Mouse (Mus musculus) urinary bladder, postnatal 0 days (tissue): ENCODE data around the gene D8Ertd738e. TPM values are rescaled to one million over a fixed set of nuclear protein-coding genes. Genes with fewer than 3 reads are reported as not detected.

Experiments used
- microRNA counts: library from miRNA; unstranded; fragments of <30 nt; microRNA quantifications from one replicate; lab custom pipeline; 2016
- microRNA-seq: library from miRNA; unstranded; fragments of <30 nt; microRNA quantifications from one replicate; pipeline ENCODE4, GENCODE M21; 2016
- polyA plus RNA-seq: library from polyadenylated mRNA; unstranded; fragments of >200 nt; fragmentation: Nextera tagmentation; extraction: Ambion mirVana; gene quantifications from 2 replicates; pipeline ENCODE4 v1.2.1, GENCODE M21; 2015

The D8Ertd738e gene
- polyA plus RNA-seq: 269 and 288 TPM in 2 replicates

GRCm38 (mm10) chr8:84249257-84250170 is at the start of gene D8Ertd738e:
TSS of gene D8Ertd738e (minus strand) at chr8:84249719.

GRCm38 (mm10) chr8:84269950-84270773 is 20.6 kb upstream of the D8Ertd738e start, which contains the start of gene Ccdc130:
TSS of gene Ccdc130 (minus strand) at chr8:84270380.

GRCm38 (mm10) chr8:84256822-84257610 is 7.5 kb upstream of the D8Ertd738e start, which contains the start of gene Mri1:
TSS of gene Mri1 (minus strand) at chr8:84257326.

GRCm38 (mm10) chr8:84236998-84237473 is 12.5 kb downstream of the D8Ertd738e start, which contains the start of gene Zswim4:
TSS of gene Zswim4 (minus strand) at chr8:84237055.

MicroRNAs encoded within 50 kb of the gene (microRNA counts, 519-probe panel; counts per million panel counts)
- microRNA mmu-miR-23a (lab: Ali Mortazavi, UCI) (5,098 counts per million, percentile 93 among the panel's probes with 10 or more counts), microRNA mmu-miR-27a (lab: Ali Mortazavi, UCI) (5,236 counts per million, percentile 94 among the panel's probes with 10 or more counts)

Small RNA genes lying within 50 kb of the gene (microRNA-seq; reads per million reads assigned to microRNA genes)
- gene Mir23a (42,932 reads per million, percentile 98 among the genes with 10 or more reads in this experiment), gene Mir24-2 (not detected), gene Mir27a (1,042 reads per million, percentile 73 among the genes with 10 or more reads in this experiment), gene Mir3074-2 (not detected)

Other genes starting within 250 kb of the D8Ertd738e start
- 0.39 and 0.48 TPM in 2 replicates for gene 1700067K01Rik, start 248.2 kb downstream of the D8Ertd738e start, polyA plus RNA-seq
- gene 2210011C24Rik, start 237.5 kb downstream of the D8Ertd738e start, polyA plus RNA-seq: 0.43 and 0.60 TPM in 2 replicates
- gene Palm3, start 228.2 kb downstream of the D8Ertd738e start, polyA plus RNA-seq: 0.47 and 1.3 TPM in 2 replicates
- gene Il27ra, start 207.1 kb downstream of the D8Ertd738e start, polyA plus RNA-seq: 0.53 and 0.96 TPM in 2 replicates
- gene Rln3, start 204.7 kb downstream of the D8Ertd738e start, polyA plus RNA-seq: not detected in 2 replicates
- gene Gm10643, start 184.6 kb downstream of the D8Ertd738e start, polyA plus RNA-seq: 0.82 and 0.94 TPM in 2 replicates
- gene Rfx1, start 182.9 kb downstream of the D8Ertd738e start, polyA plus RNA-seq: 3.1 and 3.3 TPM in 2 replicates
- gene Dcaf15, start 145.0 kb downstream of the D8Ertd738e start, polyA plus RNA-seq: 3.0 and 3.2 TPM in 2 replicates
- gene Podnl1, start 123.7 kb downstream of the D8Ertd738e start, polyA plus RNA-seq: 0.16 and 0.22 TPM in 2 replicates
- gene Cc2d1a, start 101.8 kb downstream of the D8Ertd738e start, polyA plus RNA-seq: 14.8 and 15.7 TPM in 2 replicates
- 0.16 and 0.50 TPM in 2 replicates for gene 4930432K21Rik, start 101.7 kb downstream of the D8Ertd738e start, polyA plus RNA-seq
- gene Nanos3, start 64.5 kb downstream of the D8Ertd738e start, polyA plus RNA-seq: 1.1 and 1.3 TPM in 2 replicates
- gene Zswim4, start 12.7 kb downstream of the D8Ertd738e start, polyA plus RNA-seq: 5.2 and 5.8 TPM in 2 replicates
- gene Mri1, start 7.6 kb upstream of the D8Ertd738e start, polyA plus RNA-seq: 63.3 and 68.1 TPM in 2 replicates
- 9.6 and 10.7 TPM in 2 replicates for gene Ccdc130, start 20.7 kb upstream of the D8Ertd738e start, polyA plus RNA-seq
- gene Cacna1a, start 138.7 kb upstream of the D8Ertd738e start, polyA plus RNA-seq: 2.2 and 4.1 TPM in 2 replicates